Mouse (Mus musculus) liver, postnatal 0 days (tissue): ENCODE results near the gene T2. TPM values are rescaled to one million over a fixed set of nuclear protein-coding genes. Genes with fewer than 3 reads are reported as not detected.
A peak's percentile ranks its signal among the peaks of the same experiment; 100 is the strongest.
"Not testable (repeated sequence)": the region's sequence is repeated elsewhere in the genome, so short reads cannot be mapped to it uniquely, and the experiment has no call there.

Source experiments
- ATAC-seq: fragments of 200-750 bp; cut with Nextera tagmentation; 2 replicates; pipeline ENCODE4 v1.8.0; 2017; ENCODE audit warnings: mild to moderate bottlenecking, moderate library complexity
- DNase-seq: peaks from one replicate; pipeline ENCODE4 v3.0.0-alpha.2; 2016
- H3K27ac ChIP-seq: fragments of 300-500 bp; sonication (generic); 2 replicates; pipeline ENCODE4 v1.5.1; 2014; ENCODE audit warnings: antibody characterized with exemption, moderate library complexity, mild to moderate bottlenecking, low read depth
- H3K27me3 ChIP-seq: fragments of 300-500 bp; sonication (generic); 2 replicates; pipeline ENCODE4 v1.6.1; 2014; ENCODE audit warnings: low read length, control low read depth, mixed read lengths; ENCODE audit not compliant: insufficient read depth
- H3K36me3 ChIP-seq: fragments of 300-500 bp; sonication (generic); replicated peaks from 2 replicates; pipeline ENCODE4 v1.6.1; 2014; ENCODE audit warnings: mild to moderate bottlenecking, control low read depth, low read length, moderate library complexity, mixed read lengths; ENCODE audit not compliant: insufficient read depth
- H3K4me1 ChIP-seq: fragments of 300-500 bp; sonication (generic); 2 replicates; pipeline ENCODE4 v1.6.1; 2014; ENCODE audit warnings: antibody characterized with exemption, mild to moderate bottlenecking, control low read depth; ENCODE audit not compliant: insufficient read depth
- H3K4me2 ChIP-seq: fragments of 300-500 bp; sonication (generic); 2 replicates; pipeline ENCODE4 v1.6.1; 2014; ENCODE audit warnings: low read depth, mild to moderate bottlenecking, low read length, moderate library complexity, mixed read lengths
- H3K4me3 ChIP-seq: fragments of 300-500 bp; sonication (generic); 2 replicates; pipeline ENCODE4 v1.5.1; 2014; ENCODE audit warnings: low read depth, low read length
- H3K9ac ChIP-seq: fragments of 300-500 bp; sonication (generic); replicated peaks from 2 replicates; pipeline ENCODE4 v1.6.1; 2014; ENCODE audit warnings: mild to moderate bottlenecking, moderate library complexity
- H3K9me3 ChIP-seq: fragments of 300-500 bp; sonication (generic); 2 replicates; pipeline ENCODE4 v1.6.1; 2016; ENCODE audit warnings: mild to moderate bottlenecking, control low read depth, low read length, mixed read lengths
- CTCF ChIP-seq: sonication (generic); IDR thresholded peaks from 2 replicates; pipeline ENCODE4 v1.5.1; 2016; ENCODE audit warnings: antibody characterized with exemption, low read depth
- EP300 ChIP-seq: IDR thresholded peaks from 2 replicates; pipeline ENCODE4 v1.6.1; 2016; ENCODE audit warnings: antibody characterized with exemption, low read depth, mild to moderate bottlenecking
- WGBS: fragments of 180-500 bp; shearing (Covaris S2); extraction: QIAGEN DNeasy Blood & Tissue Kit; methylation state at CpG from one replicate; pipeline ENCODE4 v1.1.7; 2014; ENCODE audit not compliant: insufficient replicate concordance; 5-methylcytosine and 5-hydroxymethylcytosine counted together
- polyA plus RNA-seq: library from polyadenylated mRNA; unstranded; fragments of >200 nt; fragmentation: Nextera tagmentation; extraction: Ambion mirVana; gene quantifications from 2 replicates; pipeline ENCODE4 v1.2.1, GENCODE M21; 2015

T2 gene
- not detected in 2 replicates for polyA plus RNA-seq

DNA sequence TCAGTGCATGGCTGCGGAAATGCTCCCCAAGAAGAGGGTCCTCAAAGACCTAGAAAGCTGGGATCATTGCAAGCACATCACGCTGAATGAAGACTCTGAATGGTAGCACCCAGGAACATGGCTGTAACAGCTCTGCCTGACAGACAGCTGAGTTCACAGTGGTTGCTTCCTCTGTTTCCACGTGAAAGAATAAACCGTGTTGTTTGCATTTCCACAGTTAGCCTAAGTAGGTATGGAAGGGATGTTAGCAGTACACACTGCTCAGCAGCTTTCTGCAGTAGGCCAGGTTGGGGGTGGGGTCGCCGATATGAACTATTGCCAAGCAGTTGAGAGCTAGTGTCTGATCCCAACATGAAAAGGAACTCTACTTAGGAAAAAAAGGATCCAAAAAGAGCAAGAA, at the start of gene T2:
Gene T2 (plus strand): TSS at position 301 of the 400 bp plus-strand sequence.
- Histone ChIP-seq H3K4me3 (no peak within 1 kb of the TSS), H3K36me3 (no peaks in the 10 kb centered on the region), H3K4me1 (no peaks in the 10 kb centered on the region), H3K9me3 (no peaks in the 10 kb centered on the region), H3K4me2 (no peak within 1 kb of the TSS), H3K9ac (no peak within 1 kb of the TSS), H3K27me3 (no peaks in the 10 kb centered on the region), H3K27ac (no peak within 1 kb of the TSS)
- DNase-seq (no peak), ATAC-seq (no peak)
- TF ChIP-seq CTCF (no peak), EP300 (no peak)
- WGBS, result 67% methylated on average over 6 of the region's 6 CpGs

DNA sequence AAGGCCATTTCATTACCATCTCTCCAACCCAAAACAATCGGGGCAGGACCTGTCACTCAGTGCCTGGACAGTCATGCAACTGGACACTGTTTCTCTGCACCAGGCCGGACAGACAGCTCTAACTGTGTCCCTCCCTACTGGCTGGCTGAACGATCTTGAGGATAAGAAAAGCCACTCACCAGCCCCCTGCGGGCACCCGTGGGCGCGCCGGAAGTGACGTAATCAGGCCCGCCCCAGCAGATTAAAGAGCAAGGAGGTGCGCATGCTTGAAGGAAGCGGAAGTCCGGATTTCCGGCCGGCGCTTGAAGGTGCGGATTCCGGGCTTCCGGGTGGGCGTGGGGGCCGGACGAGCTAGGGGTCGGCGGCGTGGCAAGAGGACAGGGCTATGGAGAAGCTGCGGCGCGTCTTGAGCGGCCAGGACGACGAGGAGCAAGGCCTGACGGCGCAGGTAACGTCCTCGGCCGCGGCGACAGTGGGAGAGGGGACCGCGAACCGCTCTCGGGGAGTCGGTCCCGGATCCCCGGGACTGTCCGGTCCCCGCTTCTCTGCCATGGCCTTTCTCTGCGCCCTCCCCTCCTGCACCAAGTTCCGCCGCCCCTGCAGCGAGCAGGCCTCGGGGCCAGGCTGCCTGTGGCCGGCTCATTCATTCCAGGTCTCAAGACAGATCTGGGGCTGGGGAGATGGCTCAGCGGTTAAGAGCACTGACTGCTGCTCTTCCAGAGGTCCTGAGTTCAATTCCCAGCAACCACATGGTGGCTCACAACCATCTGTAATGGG, 44.8 kb upstream of the T2 start, which contains the start of gene Sft2d1:
Gene Sft2d1 (plus strand): TSS at position 265 of the 777 bp plus-strand sequence.
- DNase-seq (peak; percentile 96), ATAC-seq (peak; percentile 96)
- H3K9ac ChIP-seq, result peak within 1 kb of the TSS; percentile 84
- peaks cover 23% of the 10 kb centered on the region for H3K4me1 ChIP-seq
- H3K4me3 ChIP-seq, result peak within 1 kb of the TSS; percentile 97
- WGBS, result under 1% methylated on average over 52 of the region's 54 CpGs
- H3K9me3 ChIP-seq, result no peaks in the 10 kb centered on the region
- H3K4me2 ChIP-seq, result peak within 1 kb of the TSS; percentile 86
- H3K27me3 ChIP-seq, result no peaks in the 10 kb centered on the region
- no peaks in the 10 kb centered on the region for H3K36me3 ChIP-seq
- peak within 1 kb of the TSS; percentile 80 for H3K27ac ChIP-seq
- TF ChIP-seq EP300 (peak; percentile 57; the same call in 1 of the 2 replicates), CTCF (no peak)

DNA sequence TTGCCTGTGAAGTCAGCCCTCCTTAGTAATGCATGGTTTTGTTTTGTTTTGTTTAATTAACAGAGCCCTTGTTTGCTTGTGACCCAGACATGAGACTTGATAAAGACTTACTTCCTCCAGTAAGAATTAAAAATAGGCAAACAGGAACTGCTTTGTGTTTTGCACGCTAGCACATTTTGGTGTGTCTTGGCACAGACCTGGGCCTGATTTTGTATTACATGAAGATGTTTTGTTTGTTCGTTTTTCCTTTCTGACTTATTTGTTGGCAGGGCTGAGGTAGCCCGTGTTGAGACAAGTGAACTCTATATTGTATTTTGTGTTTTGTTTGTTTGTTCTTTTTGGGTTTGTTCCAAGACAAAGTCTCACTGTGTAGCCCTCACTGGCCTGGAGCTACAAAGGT, 44.0 kb upstream of the T2 start:
- no peak for TF ChIP-seq CTCF
- peak; percentile 20; the same call in 1 of the 2 replicates for TF ChIP-seq EP300
- no peak for ATAC-seq
- 22% methylated on average over 3 of the region's 3 CpGs for WGBS

DNA sequence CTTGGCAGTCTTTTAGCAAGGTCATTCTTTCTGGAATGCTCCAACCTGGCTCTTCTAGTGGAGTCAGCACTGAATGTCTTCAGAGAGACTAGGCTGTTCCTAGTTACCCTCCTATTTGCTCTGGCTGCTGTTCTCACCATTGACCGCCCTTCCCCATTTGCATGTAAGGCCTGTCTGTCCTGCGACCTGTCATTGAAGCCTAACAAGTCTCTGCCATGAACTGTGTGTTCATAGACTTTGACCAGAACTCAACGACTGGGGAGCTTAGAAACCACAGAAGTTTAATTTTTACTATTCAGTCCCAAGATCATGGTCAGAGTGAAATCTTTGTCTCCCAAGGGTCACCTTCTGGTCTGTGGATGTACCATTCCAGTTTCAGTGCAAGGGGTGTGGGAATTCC, 41.8 kb upstream of the T2 start:
- WGBS, result 75% methylated on average over 3 of the region's 3 CpGs
- Histone ChIP-seq H3K27me3 (no peaks in the 10 kb centered on the region), H3K9ac (no peak overlapping the region), H3K4me2 (no peak overlapping the region), H3K9me3 (no peaks in the 10 kb centered on the region), H3K27ac (no peak overlapping the region), H3K4me1 (peaks cover 23% of the 10 kb centered on the region), H3K36me3 (no peaks in the 10 kb centered on the region; the same call in 1 of the 2 replicates), H3K4me3 (no peak overlapping the region)
- no peak for TF ChIP-seq CTCF
- no peak for TF ChIP-seq EP300
- DNase-seq, result no peak
- no peak for ATAC-seq

More for the DNA sequence above, 44.0 kb upstream of the T2 start:
- peak overlapping the region; percentile 97 for H3K4me3 ChIP-seq
- H3K9ac ChIP-seq, result peak overlapping the region; percentile 84
- H3K36me3 ChIP-seq, result no peaks in the 10 kb centered on the region
- peak overlapping the region; percentile 86 for H3K4me2 ChIP-seq
- no peaks in the 10 kb centered on the region for H3K9me3 ChIP-seq
- H3K27ac ChIP-seq, result peak overlapping the region; percentile 80
- DNase-seq, result no peak
- no peaks in the 10 kb centered on the region for H3K27me3 ChIP-seq
- H3K4me1 ChIP-seq, result peaks cover 23% of the 10 kb centered on the region

GRCm38 (mm10) chr17:8316251-8316650, 39.5 kb upstream of the T2 start:
- ATAC-seq, result no peak
- WGBS, result 67% methylated on average over 1 of the region's 1 CpGs

GRCm38 (mm10) chr17:8326877-8327276, 28.9 kb upstream of the T2 start:
- peaks cover 34% of the 10 kb centered on the region for H3K36me3 ChIP-seq
- not testable (repeated sequence) for DNase-seq, H3K4me1 ChIP-seq, H3K4me2 ChIP-seq, H3K4me3 ChIP-seq, H3K9me3 ChIP-seq, ATAC-seq, H3K9ac ChIP-seq, H3K27me3 ChIP-seq, H3K27ac ChIP-seq
- WGBS, result 93% methylated on average over 10 of the region's 11 CpGs

More at GRCm38 (mm10) chr17:8316251-8316650, 39.5 kb upstream of the T2 start:
- Histone ChIP-seq H3K36me3 (peaks cover 6% of the 10 kb centered on the region), H3K9ac (no peak overlapping the region), H3K27me3 (no peaks in the 10 kb centered on the region), H3K9me3 (no peaks in the 10 kb centered on the region), H3K27ac (no peak overlapping the region), H3K4me2 (no peak overlapping the region), H3K4me3 (no peak overlapping the region), H3K4me1 (peaks cover 23% of the 10 kb centered on the region)
- TF ChIP-seq EP300 (no peak), CTCF (peak; percentile 52)
- no peak for DNase-seq
